Mouse (Mus musculus): ENCODE measurements around the gene Fgfrl1.

DNA sequence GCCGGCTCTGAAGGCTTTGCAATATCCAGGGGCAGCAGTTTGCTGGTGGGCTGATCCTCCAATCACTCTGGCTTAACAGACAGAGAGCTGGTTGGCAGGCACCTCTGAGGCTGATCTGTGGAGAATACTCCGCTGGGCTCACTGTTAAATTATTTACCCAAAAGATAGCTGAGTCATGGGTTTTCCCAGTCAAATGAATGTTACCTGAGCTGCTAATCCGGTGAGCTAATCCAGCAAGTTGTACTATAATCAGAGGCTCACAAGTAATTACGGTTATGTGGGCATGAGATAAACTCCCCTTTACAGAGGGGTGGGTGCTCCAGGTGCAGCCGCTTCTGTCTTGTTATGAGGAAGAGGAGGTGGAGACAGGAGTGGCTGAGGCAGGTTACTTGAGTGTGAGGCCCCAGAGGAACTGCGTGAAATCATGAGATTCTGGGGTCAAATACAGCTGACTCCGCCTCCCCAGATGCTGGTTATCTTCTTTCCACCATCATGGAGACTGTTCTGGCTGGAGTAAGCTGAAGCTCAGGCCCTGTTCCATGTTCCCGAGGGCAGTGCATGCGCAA lies 16.8 kb upstream of the Fgfrl1 start, which contains the start of gene Slc26a1:
- TF ChIP-seq CTCF (IDR thresholded peaks at IDR 0.05; ENCODE audit: low read depth) (no peak), EP300 (optimal IDR thresholded peaks at IDR 0.05) (no peak)
